Mouse (Mus musculus): ENCODE data around the gene Gm13695. TPM values are rescaled to one million over a fixed set of nuclear protein-coding genes. Genes with fewer than 3 reads are reported as not detected.

Gene Gm13695
- total RNA-seq, 2 experiments from 2014 or later, result 1.4 TPM; not detected in 1

Other genes starting within 250 kb of the Gm13695 start
- 100 to 1,000 TPM; 116 to 131 TPM for gene Itgav, start 242.9 kb upstream of the Gm13695 start, total RNA-seq (2021)
- 100 to 1,000 TPM; 205 to 213 TPM for gene Fam171b, start 154.7 kb upstream of the Gm13695 start, total RNA-seq (2021)
- not detected for gene Zswim2, start 26.1 kb upstream of the Gm13695 start, total RNA-seq (2021)
- gene Gm13698, start 11.6 kb upstream of the Gm13695 start, total RNA-seq (2021), result 1 to 10 TPM; 1.4 to 1.6 TPM
- gene Gm13693, start 5.8 kb upstream of the Gm13695 start, total RNA-seq (2021), result 1 to 10 TPM; 1.4 to 1.6 TPM
- 1 to 10 TPM; 1.4 to 1.6 TPM for gene Gm13696, start 5.8 kb downstream of the Gm13695 start, total RNA-seq (2021)
- 1 to 10 TPM; 1.4 to 1.6 TPM for gene Gm13694, start 11.6 kb downstream of the Gm13695 start, total RNA-seq (2021)
- gene Gm13697, start 17.4 kb downstream of the Gm13695 start, total RNA-seq (2021), result 1 to 10 TPM; 1.4 to 1.6 TPM
- gene Gm13691, start 23.2 kb downstream of the Gm13695 start, total RNA-seq (2021), result 1 to 10 TPM; 1.4 to 1.6 TPM